Mouse (Mus musculus) 3T3-L1 (cell line): Measurements from ENCODE around the gene Slc47a2.
"Not testable (repeated sequence)": the region's sequence is repeated elsewhere in the genome, so short reads cannot be mapped to it uniquely, and the experiment has no call there.

Experiments used
- DNase-seq: peaks from one replicate; pipeline ENCODE4 v3.0.0-alpha.2; 2015; ENCODE audit warnings: low read depth, low spot score

Slc47a2 gene

GRCm38 (mm10) chr11:61341971-61342370 lies 689 bp downstream of the Slc47a2 start:
- no peak for DNase-seq

- no peak for DNase-seq
Observed at GRCm38 (mm10) chr11:61341233-61341632, 1.4 kb downstream of the Slc47a2 start.

- no peak for DNase-seq
Observed at GRCm38 (mm10) chr11:61340374-61340773, 2.3 kb downstream of the Slc47a2 start.

GRCm38 (mm10) chr11:61337586-61337985 lies 5.1 kb downstream of the Slc47a2 start:
- DNase-seq, result peak; percentile 42

GRCm38 (mm10) chr11:61320904-61321687 lies 21.6 kb downstream of the Slc47a2 start:
- DNase-seq, result no peak

GRCm38 (mm10) chr11:61319923-61320567 lies 22.6 kb downstream of the Slc47a2 start:
- no peak for DNase-seq

GRCm38 (mm10) chr11:61319233-61319922 lies 23.3 kb downstream of the Slc47a2 start:
- DNase-seq, result no peak

- no peak for DNase-seq
Observed at GRCm38 (mm10) chr11:61316864-61317263, 25.8 kb downstream of the Slc47a2 start.

- no peak for DNase-seq
Observed at GRCm38 (mm10) chr11:61310321-61310720, 32.3 kb downstream of the Slc47a2 start.

GRCm38 (mm10) chr11:61309831-61310230 lies 32.8 kb downstream of the Slc47a2 start:
- no peak for DNase-seq

- no peak for DNase-seq
Observed at GRCm38 (mm10) chr11:61307795-61308194, 34.9 kb downstream of the Slc47a2 start.

- peak; percentile 12 for DNase-seq
Observed at GRCm38 (mm10) chr11:61305377-61305776, 37.3 kb downstream of the Slc47a2 start.

GRCm38 (mm10) chr11:61304535-61304934 lies 38.1 kb downstream of the Slc47a2 start:
- not testable (repeated sequence) for DNase-seq

- DNase-seq, result no peak
Observed at GRCm38 (mm10) chr11:61300716-61301392, 41.8 kb downstream of the Slc47a2 start.

- no peak for DNase-seq
Observed at GRCm38 (mm10) chr11:61300205-61300604, 42.5 kb downstream of the Slc47a2 start.

GRCm38 (mm10) chr11:61297901-61298300 lies 44.8 kb downstream of the Slc47a2 start:
- no peak for DNase-seq

GRCm38 (mm10) chr11:61297326-61297725 lies 45.3 kb downstream of the Slc47a2 start:
- no peak for DNase-seq

- no peak for DNase-seq
Observed at GRCm38 (mm10) chr11:61296556-61296955, 46.1 kb downstream of the Slc47a2 start.

GRCm38 (mm10) chr11:61295556-61295955 lies 47.1 kb downstream of the Slc47a2 start:
- no peak for DNase-seq

- no peak for DNase-seq
Observed at GRCm38 (mm10) chr11:61294431-61294830, 48.2 kb downstream of the Slc47a2 start.

GRCm38 (mm10) chr11:61293251-61293650 lies 49.4 kb downstream of the Slc47a2 start:
- DNase-seq, result no peak

- DNase-seq, result peak; percentile 43
Observed at GRCm38 (mm10) chr11:61284323-61284722, 58.3 kb downstream of the Slc47a2 start.
